Mouse (Mus musculus): ENCODE data around the gene Rpl22l1.
"Not testable (repeated sequence)": the region's sequence is repeated elsewhere in the genome, so short reads cannot be mapped to it uniquely, and the experiment has no call there.

Gene Rpl22l1

DNA sequence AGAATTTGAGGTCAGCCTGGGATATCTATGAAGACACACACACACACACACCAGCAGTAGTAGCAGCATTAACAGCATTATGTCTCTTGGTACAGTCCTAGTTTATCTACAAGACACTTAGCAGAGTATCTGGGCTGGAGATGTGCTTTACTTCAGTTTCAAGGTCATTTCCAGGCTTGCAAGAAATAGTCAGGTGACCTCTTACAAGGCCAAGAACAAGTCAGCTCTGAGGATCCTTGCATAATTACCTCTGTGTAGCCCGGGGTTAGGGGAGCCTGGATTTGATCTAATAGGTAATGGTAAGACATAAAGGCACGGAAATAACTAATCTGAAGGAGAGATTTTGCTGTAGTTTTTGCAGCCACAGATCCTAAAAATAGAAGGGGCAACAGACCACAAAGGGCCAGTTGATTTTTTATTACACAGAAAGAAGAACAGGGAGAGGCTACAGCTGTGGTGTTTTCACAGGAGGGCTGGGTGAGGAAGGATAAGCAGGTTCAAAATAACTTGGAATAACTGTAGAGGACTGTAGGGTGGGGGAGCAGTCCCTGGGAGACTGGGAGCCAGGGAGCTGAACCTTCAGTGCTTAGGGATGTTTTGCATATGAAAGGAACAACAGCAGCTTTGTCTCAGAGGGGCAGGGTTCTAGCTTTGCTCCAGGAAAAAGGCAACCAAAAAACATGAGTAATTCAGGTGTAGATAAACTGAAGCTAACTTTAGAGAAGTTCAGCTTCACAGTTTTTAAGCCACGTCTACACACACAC lies 36.8 kb downstream of the Rpl22l1 start:
- no peak for DNase-seq (ENCODE audit: low spot score)

DNA sequence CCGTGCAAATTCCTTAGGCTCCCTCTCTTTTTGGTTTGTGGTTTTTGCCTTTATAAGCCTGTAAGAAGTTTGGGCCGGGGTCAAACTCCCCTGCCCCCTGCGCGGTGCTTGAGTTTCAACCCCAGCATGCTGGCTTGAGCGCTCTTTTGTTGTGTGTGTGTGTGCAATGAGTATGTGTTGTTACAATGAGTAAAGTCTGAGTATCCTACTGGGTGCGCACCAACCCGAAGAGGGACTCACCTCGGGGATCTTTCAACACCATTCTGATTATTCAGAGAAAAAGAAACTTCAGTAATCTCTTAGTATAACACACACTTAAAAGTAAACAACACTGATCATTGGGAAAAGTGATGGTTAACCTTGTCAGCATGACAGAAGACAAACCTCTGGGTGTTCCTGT lies 38.0 kb downstream of the Rpl22l1 start:
- no peak for DNase-seq (ENCODE audit: low spot score)

DNA sequence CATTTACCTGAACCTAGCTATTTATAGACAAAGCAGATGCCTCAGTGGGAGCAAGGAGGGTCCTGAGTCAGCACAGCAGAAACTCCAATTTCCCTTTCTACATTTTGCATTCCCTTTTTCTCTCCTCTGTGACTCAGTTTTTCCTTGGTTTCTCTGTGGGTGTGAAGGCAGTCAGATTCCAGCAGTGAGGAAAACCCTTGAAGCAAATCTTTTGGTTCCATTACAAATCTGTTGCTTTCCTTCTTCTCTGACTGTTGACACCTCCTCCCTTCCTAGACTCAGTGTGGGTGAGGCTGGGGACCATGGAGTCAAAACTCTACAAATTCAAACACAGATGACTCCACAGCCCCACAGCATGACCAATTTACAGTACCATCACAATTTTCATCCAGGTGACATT lies 41.9 kb downstream of the Rpl22l1 start:
- DNase-seq (ENCODE audit: low spot score), result no peak

DNA sequence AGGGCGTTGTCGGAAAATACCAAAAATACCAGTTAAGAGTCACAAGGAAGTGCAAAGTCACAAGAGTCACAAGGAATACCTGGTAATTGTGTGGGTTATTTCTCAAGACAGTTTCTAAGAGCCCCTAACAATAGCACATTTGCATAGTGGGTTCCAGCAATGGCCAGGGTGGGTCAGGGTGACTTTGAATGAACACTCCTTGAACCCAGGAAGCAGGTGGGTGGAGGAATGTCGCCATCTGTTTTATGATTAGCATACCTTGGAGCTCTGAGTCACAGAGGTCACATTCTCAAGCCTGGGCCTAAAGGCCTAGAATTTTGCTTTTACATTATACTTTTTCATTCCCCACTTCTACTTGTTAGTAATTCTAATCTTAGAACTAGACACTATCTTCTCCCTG lies 46.9 kb downstream of the Rpl22l1 start:
- DNase-seq (ENCODE audit: low spot score), result not testable (repeated sequence)
